Mouse (Mus musculus) thymus, adult 2 months (tissue): Measurements from ENCODE around the gene Gm17428. TPM values are rescaled to one million over a fixed set of nuclear protein-coding genes. Genes with fewer than 3 reads are reported as not detected.
"Not testable (repeated sequence)": the region's sequence is repeated elsewhere in the genome, so short reads cannot be mapped to it uniquely, and the experiment has no call there.

Source experiments
- DNase-seq: peaks from one replicate; pipeline ENCODE4 v3.0.0; 2021
- H3K27ac ChIP-seq: fragments of 200-500 bp; 2 replicates; pipeline ENCODE4 v1.5.1; 2012; ENCODE audit warnings: low read length, control low read depth; ENCODE audit not compliant: control insufficient read depth, insufficient read depth
- H3K27me3 ChIP-seq: fragments of 200-500 bp; 2 replicates; pipeline ENCODE4 v1.6.1; 2012; ENCODE audit warnings: mild to moderate bottlenecking, low read length, moderate library complexity, mixed read lengths; ENCODE audit not compliant: control insufficient read depth, insufficient read depth
- H3K36me3 ChIP-seq: fragments of 200-500 bp; 2 replicates; pipeline ENCODE4 v1.6.1; 2012; ENCODE audit warnings: mild to moderate bottlenecking, low read length, moderate library complexity; ENCODE audit not compliant: control insufficient read depth, insufficient read depth
- H3K4me1 ChIP-seq: fragments of 200-500 bp; replicated peaks from 2 replicates; pipeline ENCODE4 v1.6.1; 2012; ENCODE audit warnings: low read length; ENCODE audit not compliant: control insufficient read depth, insufficient read depth
- H3K4me3 ChIP-seq: fragments of 200-500 bp; 2 replicates; pipeline ENCODE4 v1.5.1; 2012; ENCODE audit warnings: mild to moderate bottlenecking, low read length, control low read depth, moderate library complexity; ENCODE audit not compliant: control insufficient read depth, insufficient read depth
- CTCF ChIP-seq: fragments of 200-500 bp; IDR thresholded peaks from 2 replicates; pipeline ENCODE4 v1.5.1; 2012; ENCODE audit warnings: mild to moderate bottlenecking, control low read depth, low read length, moderate library complexity, borderline replicate concordance; ENCODE audit not compliant: control insufficient read depth, poor library complexity, insufficient read depth; ENCODE audit errors: extremely low read depth
- POLR2A ChIP-seq: fragments of 200-500 bp; IDR thresholded peaks from 2 replicates; pipeline ENCODE4 v1.6.1; 2012; ENCODE audit warnings: mild to moderate bottlenecking, low read length, control low read depth, moderate library complexity; ENCODE audit not compliant: control insufficient read depth, poor library complexity, insufficient read depth; ENCODE audit errors: extremely low read depth
- WGBS: fragments of 180-500 bp; shearing (Covaris S2); methylation state at CpG from one replicate; pipeline ENCODE4 v1.1.7; 2018; 5-methylcytosine and 5-hydroxymethylcytosine counted together
- polyA plus RNA-seq: library from polyadenylated mRNA; depleted of rRNA; stranded (reverse); fragments of >200 nt; gene quantifications from 2 replicates; pipeline ENCODE4 v1.2.3, GENCODE M21; 2012

Gm17428 gene
- polyA plus RNA-seq, 1 experiment = not detected

- WGBS = 95% methylated on average over 3 of the region's 3 CpGs
- DNase-seq = no peak
- TF ChIP-seq CTCF (no peak), POLR2A (no peak)
- no peaks in the 10 kb centered on the region for H3K27me3 ChIP-seq
- H3K27ac ChIP-seq = no peak overlapping the region
- H3K4me3 ChIP-seq = no peak overlapping the region
- no peaks in the 10 kb centered on the region for H3K4me1 ChIP-seq
- H3K36me3 ChIP-seq = no peaks in the 10 kb centered on the region
Measured at GRCm38 (mm10) chr14:54967874-54968273, 8.9 kb upstream of the Gm17428 start.

- no peaks in the 10 kb centered on the region for H3K27me3 ChIP-seq
- no peak overlapping the region for H3K27ac ChIP-seq
- no peak for TF ChIP-seq POLR2A
- no peak for TF ChIP-seq CTCF
- H3K4me1 ChIP-seq = no peaks in the 10 kb centered on the region
- no peaks in the 10 kb centered on the region for H3K36me3 ChIP-seq
- H3K4me3 ChIP-seq = no peak overlapping the region
- DNase-seq = no peak
Measured at GRCm38 (mm10) chr14:54968344-54968743, 8.4 kb upstream of the Gm17428 start.

DNA sequence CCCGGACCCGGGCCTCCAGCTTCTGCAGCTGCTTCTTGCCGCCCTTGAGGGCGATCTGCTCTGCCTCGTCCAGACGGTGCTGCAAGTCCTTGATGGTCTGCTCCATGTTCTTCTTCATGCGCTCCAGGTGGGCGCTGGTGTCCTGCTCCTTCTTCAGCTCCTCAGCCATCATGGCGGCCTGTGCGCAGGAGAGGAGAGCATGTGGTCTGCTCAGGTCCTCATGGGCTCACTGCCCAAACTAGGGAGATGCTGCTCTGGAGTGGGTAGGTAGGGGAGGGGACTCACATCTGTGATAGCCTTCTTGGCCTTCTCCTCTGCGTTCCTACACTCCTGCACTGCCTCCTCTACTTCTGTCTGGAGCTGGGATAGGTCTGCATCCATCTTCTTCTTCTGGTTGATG is 3.9 kb upstream of the Gm17428 start:
- H3K27me3 ChIP-seq, H3K36me3 ChIP-seq, H3K4me3 ChIP-seq, H3K4me1 ChIP-seq, H3K27ac ChIP-seq, DNase-seq: not testable (repeated sequence)
- 94% methylated on average over 11 of the region's 11 CpGs for WGBS

DNA sequence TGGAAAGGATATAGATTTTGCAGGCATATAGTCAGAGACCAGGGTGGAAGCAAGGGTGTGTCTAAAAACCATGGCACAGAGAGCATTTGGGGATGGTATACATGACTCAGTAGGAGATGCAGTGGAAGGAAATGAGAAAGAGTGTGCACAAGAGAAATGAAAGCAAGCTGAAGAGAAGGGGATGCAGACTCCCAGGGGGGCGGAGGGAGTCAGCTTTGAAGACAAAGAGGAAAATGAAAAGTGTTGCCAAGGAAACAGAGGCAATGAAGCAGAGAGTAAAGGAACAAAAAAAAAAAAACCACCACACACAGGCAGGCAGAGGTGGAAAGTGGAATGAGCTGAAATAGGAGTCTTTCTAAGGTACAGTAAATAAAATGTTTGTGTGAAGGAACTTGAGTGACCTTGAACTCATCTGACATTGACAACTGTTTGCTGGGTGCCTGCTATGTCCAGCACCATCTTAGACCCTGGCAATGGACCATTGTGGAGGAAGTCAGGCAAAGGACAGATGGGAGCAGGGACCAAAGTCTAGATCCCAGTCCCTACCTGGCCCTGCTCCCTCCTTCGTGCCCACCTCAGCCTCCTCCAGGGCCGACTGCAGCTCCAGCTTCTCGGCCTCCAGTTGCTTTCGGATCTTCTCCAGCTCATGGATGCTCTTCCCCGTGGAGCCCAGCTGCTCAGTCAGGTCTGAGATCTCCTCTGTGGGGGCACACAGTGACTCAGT is 2.5 kb upstream of the Gm17428 start:
- TF ChIP-seq POLR2A (no peak), CTCF (no peak)
- DNase-seq = no peak
- H3K27ac ChIP-seq = no peak overlapping the region
- 76% methylated on average over 6 of the region's 6 CpGs for WGBS
- H3K36me3 ChIP-seq = no peaks in the 10 kb centered on the region
- H3K4me1 ChIP-seq = no peaks in the 10 kb centered on the region
- no peak overlapping the region for H3K4me3 ChIP-seq
- no peaks in the 10 kb centered on the region for H3K27me3 ChIP-seq

DNA sequence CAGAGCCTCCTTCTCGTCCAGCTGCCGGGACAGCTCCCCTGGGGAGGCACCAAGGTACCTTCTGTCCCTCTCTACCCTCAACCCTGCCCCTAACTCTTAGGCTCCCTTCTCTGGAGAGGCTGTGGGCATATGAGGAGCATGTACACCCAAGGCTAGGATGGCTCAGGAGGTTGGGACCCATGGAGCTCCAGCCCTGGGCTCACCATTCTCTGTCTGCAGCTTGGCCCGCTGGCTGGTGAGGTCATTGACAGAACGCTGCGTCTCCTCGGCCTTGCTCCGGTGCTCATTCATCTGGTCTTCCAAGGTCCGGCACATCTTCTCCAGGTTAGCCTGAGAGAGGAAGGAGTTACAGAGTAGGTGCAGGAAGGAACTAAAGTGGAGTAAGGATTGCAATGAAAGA is 1.9 kb downstream of the Gm17428 start:
- 92% methylated on average over 8 of the region's 8 CpGs for WGBS
- H3K36me3 ChIP-seq = no peaks in the 10 kb centered on the region
- DNase-seq = no peak
- no peaks in the 10 kb centered on the region for H3K4me1 ChIP-seq
- H3K27ac ChIP-seq = no peak overlapping the region
- no peak overlapping the region for H3K4me3 ChIP-seq
- no peaks in the 10 kb centered on the region for H3K27me3 ChIP-seq
- TF ChIP-seq POLR2A = no peak
- TF ChIP-seq CTCF = no peak

DNA sequence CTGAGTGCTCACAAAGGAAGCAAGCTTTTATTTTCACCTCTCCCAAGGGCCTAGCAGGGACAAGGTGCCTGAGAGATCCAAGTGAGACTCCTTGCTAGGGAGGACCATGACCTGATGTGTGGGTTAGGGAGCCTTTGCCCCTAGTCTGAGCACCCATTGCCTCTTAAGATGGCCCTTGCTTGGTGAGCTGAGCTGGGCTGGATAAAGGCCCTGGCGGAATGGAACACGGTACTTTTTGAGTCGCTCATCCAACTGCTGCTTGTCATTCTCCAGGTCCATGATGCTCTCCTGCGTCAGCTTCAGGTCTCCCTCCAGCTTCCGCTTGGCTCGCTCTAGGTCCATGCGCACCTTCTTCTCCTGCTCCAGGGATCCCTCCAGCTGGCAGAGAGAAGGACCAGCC is 5.2 kb downstream of the Gm17428 start:
- Histone ChIP-seq H3K27me3 (no peaks in the 10 kb centered on the region), H3K36me3 (no peaks in the 10 kb centered on the region), H3K27ac (no peak overlapping the region), H3K4me1 (no peaks in the 10 kb centered on the region), H3K4me3 (no peak overlapping the region)
- no peak for DNase-seq
- TF ChIP-seq POLR2A = no peak
- no peak for TF ChIP-seq CTCF
- 96% methylated on average over 7 of the region's 7 CpGs for WGBS

DNA sequence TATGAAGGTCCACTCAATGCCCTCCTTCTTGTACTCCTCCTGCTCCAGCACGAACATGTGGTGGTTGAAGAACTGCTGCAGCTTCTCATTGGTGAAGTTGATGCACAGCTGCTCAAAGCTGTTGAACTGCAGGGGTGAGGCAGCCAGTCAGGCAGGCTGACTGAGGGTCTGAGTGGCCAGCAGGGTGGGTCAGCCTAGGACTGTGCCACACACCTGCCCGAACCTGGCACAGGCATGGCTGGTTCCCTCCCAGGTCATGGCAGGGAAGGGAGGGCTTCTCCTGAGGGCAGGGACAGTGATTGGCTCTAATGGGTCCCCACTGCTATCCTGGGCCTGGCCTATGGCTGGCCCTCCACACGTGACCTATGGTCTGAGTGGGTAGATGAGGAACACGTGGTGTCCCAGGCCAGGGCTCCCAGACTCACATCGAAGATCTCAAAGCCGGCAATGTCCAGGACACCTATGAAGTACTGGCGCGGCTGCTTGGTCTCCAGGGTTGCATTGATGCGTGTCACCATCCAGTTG is 11.7 kb downstream of the Gm17428 start:
- not testable (repeated sequence) for H3K4me1 ChIP-seq, DNase-seq, H3K36me3 ChIP-seq, H3K27ac ChIP-seq, H3K27me3 ChIP-seq, H3K4me3 ChIP-seq
- 95% methylated on average over 9 of the region's 9 CpGs for WGBS
